ENCODE assay signal across 8 mouse cellular contexts in the genomic region with DNA sequence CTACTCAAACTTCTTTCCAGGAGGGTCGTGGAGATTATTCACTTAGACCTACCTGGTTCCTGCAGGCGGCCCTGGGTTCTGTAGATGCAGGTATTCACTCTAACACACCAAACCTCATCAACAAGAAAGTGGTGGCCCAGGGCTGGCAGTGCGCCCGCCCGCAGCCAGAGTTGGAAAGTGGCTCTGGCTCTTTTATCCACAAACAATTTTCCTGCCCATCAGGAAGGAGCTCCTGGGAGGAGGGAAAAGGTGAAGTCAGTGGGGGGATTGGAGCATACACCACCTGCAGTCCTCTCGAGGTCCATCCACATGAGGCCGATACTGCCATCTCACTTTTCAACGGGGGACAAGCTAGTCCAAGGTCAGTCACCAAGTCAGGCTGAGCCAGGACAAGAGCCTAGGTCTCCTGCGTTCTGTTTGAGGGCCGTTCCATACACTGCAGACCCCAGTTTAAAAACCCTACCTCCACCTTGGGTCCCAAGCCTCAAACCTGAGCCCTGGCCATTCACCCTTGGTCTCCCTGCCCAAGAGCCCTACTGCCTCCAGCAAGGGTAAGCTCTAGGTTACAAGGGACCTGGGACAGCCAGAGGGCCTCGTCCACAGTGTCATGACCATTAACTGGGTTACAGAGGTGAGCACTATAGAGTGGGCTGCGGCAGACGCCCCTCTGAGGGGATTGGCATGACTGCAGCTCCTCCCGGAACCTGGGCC. TPM values are rescaled to one million over a fixed set of nuclear protein-coding genes. Genes with fewer than 3 reads are reported as not detected.
DNase-seq lines count a peak whose midpoint lies in the region; ATAC-seq and TF ChIP-seq lines count a peak whose summit lies in the region.

No protein-coding gene starts in this region.

- peak overlapping the region; percentile 46 for H3K9ac ChIP-seq in heart, postnatal 0 days (replicated peaks; ENCODE audit: low read depth, low read length)
- peak overlapping the region; percentile 98 for H3K9ac ChIP-seq in liver, embryonic 16.5 days (ENCODE audit: low read depth, low read length)

- peak; percentile 12; the same call in 1 of the 2 replicates for ATAC-seq in heart, postnatal 0 days (ENCODE audit: insufficient read depth, low read depth)
- ATAC-seq in liver, embryonic 16.5 days (ENCODE audit: low read depth): no peak

- peaks cover 9% of the 10 kb centered on the region; the same call in 1 of the 2 replicates for H3K4me1 ChIP-seq in brown adipose tissue, adult 24 weeks (ENCODE audit: control insufficient read depth, insufficient read depth, insufficient read length, low read length)
- H3K4me1 ChIP-seq in heart, postnatal 0 days (ENCODE audit: control insufficient read depth, insufficient read depth): peaks cover 16% of the 10 kb centered on the region; the same call in 1 of the 2 replicates
- peaks cover 60% of the 10 kb centered on the region for H3K4me1 ChIP-seq in liver, embryonic 16.5 days (ENCODE audit: control insufficient read depth, low read depth, low read length)

- H3K4me2 ChIP-seq in heart, postnatal 0 days (ENCODE audit: low read depth, low read length): peak overlapping the region; percentile 74
- peak overlapping the region; percentile 84 for H3K4me2 ChIP-seq in liver, embryonic 16.5 days (ENCODE audit: low read depth, low read length)

- no peak for TF ChIP-seq EP300 in heart, postnatal 0 days (IDR thresholded peaks at IDR 0.05; ENCODE audit: low read depth)

- H3K9me3 ChIP-seq in heart, postnatal 0 days (replicated peaks; ENCODE audit: control insufficient read depth, low read length): no peaks in the 10 kb centered on the region
- no peaks in the 10 kb centered on the region for H3K9me3 ChIP-seq in liver, embryonic 16.5 days (replicated peaks; ENCODE audit: control insufficient read depth, low read length)

- H3K27me3 ChIP-seq in heart, postnatal 0 days (ENCODE audit: control insufficient read depth, insufficient read depth, low read length): no peaks in the 10 kb centered on the region
- no peaks in the 10 kb centered on the region for H3K27me3 ChIP-seq in liver, embryonic 16.5 days (ENCODE audit: control insufficient read depth, insufficient read depth, low read depth, low read length)

- peaks cover 24% of the 10 kb centered on the region for H3K36me3 ChIP-seq in heart, postnatal 0 days (replicated peaks; ENCODE audit: control insufficient read depth, insufficient read depth, low read length)
- peaks cover 34% of the 10 kb centered on the region for H3K36me3 ChIP-seq in liver, embryonic 16.5 days (ENCODE audit: control insufficient read depth, insufficient read depth)

- WGBS in heart, postnatal 0 days: 31% methylated on average over 14 of the region's 14 CpGs
- WGBS in liver, embryonic 16.5 days (ENCODE audit: insufficient replicate concordance): 37% methylated on average over 14 of the region's 14 CpGs

- H3K27ac ChIP-seq in brown adipose tissue, adult 24 weeks (replicated peaks; ENCODE audit: low read depth, low read length): peak overlapping the region; percentile 96
- peak overlapping the region; percentile 90 for H3K27ac ChIP-seq in heart, postnatal 0 days (ENCODE audit: low read depth)
- peak overlapping the region; percentile 97 for H3K27ac ChIP-seq in liver, embryonic 16.5 days (ENCODE audit: low read length)

- peak overlapping the region; percentile 68 for H3K4me3 ChIP-seq in brown adipose tissue, adult 24 weeks (ENCODE audit: insufficient read depth, low read depth, low read length)
- peak overlapping the region; percentile 62 for H3K4me3 ChIP-seq in heart, postnatal 0 days (ENCODE audit: low read depth, low read length)
- peak overlapping the region; percentile 90 for H3K4me3 ChIP-seq in liver, embryonic 16.5 days (ENCODE audit: low read depth, low read length)

- TF ChIP-seq CTCF in heart, postnatal 0 days (IDR thresholded peaks at IDR 0.05; ENCODE audit: low read depth): no peak; the same call in 1 of the 2 replicates

- peak; percentile 28 for DNase-seq in kidney, adult 11 months
- DNase-seq in kidney, postnatal 25 days: no peak
- DNase-seq in heart, postnatal 0 days (ENCODE audit: low spot score): no peak
- DNase-seq in layer of hippocampus, adult 18-20 months (ENCODE audit: low spot score in 2 of 2): no peak
- no peak for DNase-seq in right cerebral cortex, postnatal 25 days
- DNase-seq in frontal cortex, postnatal 25 days (ENCODE audit: low spot score in 2 of 2): no peak

RNA-seq across cellular contexts. Expression of gene Ankrd9, which starts 0.8 kb away (rescaled TPM):
- 20.9 and 25.8 TPM in 2 replicates for polyA plus RNA-seq in brown adipose tissue, adult 24 weeks (2012; ENCODE audit: insufficient read depth, insufficient read length, missing spikeins)
- 26.3 and 34.6 TPM in 2 replicates for total RNA-seq in heart, postnatal 0 days (2014; rRNA removed; ENCODE audit: low replicate concordance)
- 31.9 and 39.1 TPM in 2 replicates for polyA plus RNA-seq in heart, postnatal 0 days (2015; fragmentation: Nextera tagmentation; extraction: Ambion mirVana)
- polyA plus RNA-seq in liver, embryonic 16.5 days (2015; fragmentation: Nextera tagmentation; extraction: Ambion mirVana): 54.7 and 55.9 TPM in 2 replicates
- total RNA-seq in layer of hippocampus, adult 18-20 months (2021): 10 to 100 TPM; 11.2 to 12.7 TPM
